Mouse (Mus musculus) neural tube, embryonic 14.5 days (tissue): ENCODE measurements at regions not wholly inside any gene's neighbourhood (a gene's known extent, or its start where the extent isn't known, plus 50 kb on each side); places are given as distances from the start of the nearest gene placed in this dataset.

Experiments used
- ATAC-seq: fragments of 200-750 bp; cut with Nextera tagmentation; 2 replicates; pipeline ENCODE4 v1.8.0; 2017; ENCODE audit warnings: low read depth, mild to moderate bottlenecking, moderate TSS enrichment, moderate library complexity
- H3K27ac ChIP-seq: fragments of 300-500 bp; sonication (generic); 2 replicates; pipeline ENCODE4 v1.5.1; 2014; ENCODE audit warnings: low read depth, mild to moderate bottlenecking, control low read depth, low read length, moderate library complexity, mixed read lengths
- H3K27me3 ChIP-seq: fragments of 300-500 bp; sonication (generic); 2 replicates; pipeline ENCODE4 v1.6.1; 2014; ENCODE audit warnings: low read length; ENCODE audit not compliant: control insufficient read depth, insufficient read depth
- H3K36me3 ChIP-seq: fragments of 300-500 bp; sonication (generic); 2 replicates; pipeline ENCODE4 v1.6.1; 2014; ENCODE audit warnings: low read length, mixed read lengths; ENCODE audit not compliant: control insufficient read depth, insufficient read depth
- H3K4me1 ChIP-seq: fragments of 300-500 bp; sonication (generic); 2 replicates; pipeline ENCODE4 v1.6.1; 2014; ENCODE audit warnings: low read length; ENCODE audit not compliant: control insufficient read depth, insufficient read depth
- H3K4me2 ChIP-seq: fragments of 300-500 bp; sonication (generic); 2 replicates; pipeline ENCODE4 v1.6.1; 2014; ENCODE audit warnings: mild to moderate bottlenecking, low read depth, low read length, control low read depth
- H3K4me3 ChIP-seq: fragments of 300-500 bp; sonication (generic); 2 replicates; pipeline ENCODE4 v1.5.1; 2014; ENCODE audit warnings: low read depth, low read length, control low read depth, mixed read lengths
- H3K9ac ChIP-seq: fragments of 300-500 bp; sonication (generic); replicated peaks from 2 replicates; pipeline ENCODE4 v1.6.1; 2014; ENCODE audit warnings: low read depth, mild to moderate bottlenecking, control low read depth, low read length, mixed read lengths
- H3K9me3 ChIP-seq: fragments of 300-500 bp; sonication (generic); 2 replicates; pipeline ENCODE4 v1.6.1; 2016; ENCODE audit warnings: low read length; ENCODE audit not compliant: control insufficient read depth
- WGBS: fragments of 180-500 bp; shearing (Covaris S2); extraction: QIAGEN DNeasy Blood & Tissue Kit; methylation state at CpG from one replicate; pipeline ENCODE4 v1.1.7; 2014; 5-methylcytosine and 5-hydroxymethylcytosine counted together

DNA sequence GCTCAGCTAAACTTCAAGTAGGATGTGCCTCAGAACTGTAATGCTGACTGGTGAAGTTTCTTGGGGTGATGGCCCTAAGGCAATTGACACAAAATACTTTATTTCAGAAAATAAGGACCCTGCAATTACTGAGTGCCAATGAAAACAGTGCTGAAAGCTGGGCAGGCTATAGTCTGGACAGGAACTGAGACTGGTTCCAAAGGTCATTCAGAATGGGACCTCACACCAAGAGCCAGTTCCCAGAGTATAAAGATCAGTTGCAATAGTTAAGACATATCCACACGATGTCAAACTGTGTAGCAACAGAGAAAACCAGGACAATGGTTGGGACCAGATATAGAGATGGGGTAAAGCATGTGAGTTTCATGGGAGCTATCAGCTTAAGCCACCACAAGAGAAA lies 409.6 kb upstream of the Mctp2 start:
- Histone ChIP-seq H3K27ac (no peak overlapping the region), H3K9me3 (no peaks in the 10 kb centered on the region), H3K4me3 (no peak overlapping the region), H3K4me2 (no peak overlapping the region), H3K36me3 (no peaks in the 10 kb centered on the region), H3K9ac (no peak overlapping the region), H3K4me1 (no peaks in the 10 kb centered on the region), H3K27me3 (no peaks in the 10 kb centered on the region)
- ATAC-seq, result no peak
- 63% methylated on average over 1 of the region's 1 CpGs for WGBS

DNA sequence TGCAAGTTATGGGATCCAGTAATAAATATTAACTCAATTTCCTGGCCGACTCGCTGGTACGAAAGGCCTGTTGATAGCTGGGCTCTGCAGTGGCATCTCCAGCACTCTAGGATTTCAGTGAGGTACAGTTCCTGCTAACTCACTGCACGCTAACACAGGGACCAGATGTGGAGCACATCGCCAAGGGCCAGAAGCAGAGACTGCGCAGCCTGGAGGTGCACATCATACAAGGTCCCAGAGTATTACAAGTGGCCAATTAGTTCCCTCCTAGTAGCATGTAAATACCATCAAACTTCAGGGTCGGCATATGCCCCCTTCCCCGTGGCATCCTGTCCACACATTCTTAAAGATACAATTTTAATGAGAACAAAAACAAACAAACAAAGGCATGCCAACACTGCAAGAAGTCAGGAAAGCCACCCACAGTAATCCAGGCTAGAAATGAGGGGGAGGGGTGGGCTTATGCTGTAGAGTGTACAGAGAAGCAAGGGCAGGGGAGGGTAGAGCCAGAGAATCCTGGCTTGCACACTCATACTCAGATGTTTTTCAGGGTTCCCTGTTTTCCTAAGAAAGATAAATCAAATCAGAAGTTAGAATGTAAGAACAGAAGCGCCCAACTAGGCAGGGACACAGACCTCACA lies 419.9 kb upstream of the Mctp2 start:
- ATAC-seq, result no peak
- Histone ChIP-seq H3K27me3 (no peaks in the 10 kb centered on the region), H3K4me3 (no peak overlapping the region), H3K4me2 (no peak overlapping the region), H3K9ac (no peak overlapping the region), H3K36me3 (no peaks in the 10 kb centered on the region), H3K4me1 (no peaks in the 10 kb centered on the region), H3K9me3 (no peaks in the 10 kb centered on the region), H3K27ac (no peak overlapping the region)
- 84% methylated on average over 9 of the region's 9 CpGs for WGBS

DNA sequence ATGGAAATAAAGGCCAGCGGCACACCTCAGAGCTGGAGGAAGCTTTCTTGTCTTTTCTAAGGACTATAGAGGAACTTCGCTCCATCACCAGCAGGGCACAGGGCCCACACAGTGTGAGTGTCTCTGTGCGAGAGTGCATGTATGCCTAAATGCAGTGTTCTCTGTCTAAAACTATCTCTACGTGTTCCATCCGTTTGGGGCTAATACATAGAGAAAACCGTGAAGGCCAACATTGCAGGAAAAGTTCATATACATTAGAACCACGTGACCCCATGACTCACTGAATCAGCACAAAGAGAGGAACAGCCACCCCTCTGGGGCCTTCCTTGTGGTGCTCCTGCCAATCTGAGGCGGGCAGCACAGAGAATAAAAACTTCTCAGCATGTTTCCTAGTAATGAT lies 431.4 kb upstream of the Mctp2 start:
- peaks cover 2% of the 10 kb centered on the region; the same call in 1 of the 2 replicates for H3K27me3 ChIP-seq
- no peak overlapping the region for H3K27ac ChIP-seq
- H3K4me2 ChIP-seq, result no peak overlapping the region
- ATAC-seq, result peak; percentile 78
- no peaks in the 10 kb centered on the region for H3K36me3 ChIP-seq
- no peak overlapping the region for H3K9ac ChIP-seq
- H3K4me3 ChIP-seq, result no peak overlapping the region
- 35% methylated on average over 8 of the region's 8 CpGs for WGBS
- H3K9me3 ChIP-seq, result no peaks in the 10 kb centered on the region
- peaks cover 17% of the 10 kb centered on the region for H3K4me1 ChIP-seq

DNA sequence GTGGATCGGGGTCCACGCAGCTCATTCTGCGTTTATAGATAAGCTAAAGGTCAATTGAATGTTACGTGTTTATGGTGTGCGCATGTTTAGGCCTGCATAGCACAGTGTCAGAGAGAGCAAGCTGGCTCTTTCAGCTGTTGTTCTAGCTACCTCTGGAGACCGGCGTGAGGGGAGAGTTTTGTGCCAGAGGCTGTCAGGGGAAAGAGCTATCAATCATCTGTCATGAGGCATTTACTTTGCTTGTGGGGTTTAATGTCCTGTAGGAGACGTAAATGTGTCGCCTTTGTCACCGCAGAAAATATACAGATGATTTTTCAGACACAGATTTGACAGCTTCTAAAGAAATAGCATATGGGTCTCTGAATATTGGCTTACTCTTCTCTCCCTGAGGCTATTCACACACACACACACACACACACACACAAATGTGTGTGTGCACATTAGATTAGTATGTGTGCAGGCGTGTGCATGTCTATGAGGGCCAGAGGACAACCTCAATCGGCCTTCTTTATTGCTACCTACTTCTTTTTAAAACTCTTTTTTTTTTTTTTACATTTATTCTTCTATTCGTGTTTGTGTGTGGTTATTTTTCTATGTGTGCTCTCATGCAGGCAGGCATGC lies 432.0 kb upstream of the Mctp2 start:
- H3K4me1 ChIP-seq, result peaks cover 17% of the 10 kb centered on the region
- no peak overlapping the region for H3K9ac ChIP-seq
- H3K9me3 ChIP-seq, result no peaks in the 10 kb centered on the region
- no peak overlapping the region for H3K27ac ChIP-seq
- 16% methylated on average over 13 of the region's 13 CpGs for WGBS
- peaks cover 2% of the 10 kb centered on the region; the same call in 1 of the 2 replicates for H3K27me3 ChIP-seq
- H3K36me3 ChIP-seq, result no peaks in the 10 kb centered on the region
- ATAC-seq, result peak; percentile 84
- H3K4me2 ChIP-seq, result peak overlapping the region; percentile 5; the same call in 1 of the 2 replicates
- no peak overlapping the region for H3K4me3 ChIP-seq

DNA sequence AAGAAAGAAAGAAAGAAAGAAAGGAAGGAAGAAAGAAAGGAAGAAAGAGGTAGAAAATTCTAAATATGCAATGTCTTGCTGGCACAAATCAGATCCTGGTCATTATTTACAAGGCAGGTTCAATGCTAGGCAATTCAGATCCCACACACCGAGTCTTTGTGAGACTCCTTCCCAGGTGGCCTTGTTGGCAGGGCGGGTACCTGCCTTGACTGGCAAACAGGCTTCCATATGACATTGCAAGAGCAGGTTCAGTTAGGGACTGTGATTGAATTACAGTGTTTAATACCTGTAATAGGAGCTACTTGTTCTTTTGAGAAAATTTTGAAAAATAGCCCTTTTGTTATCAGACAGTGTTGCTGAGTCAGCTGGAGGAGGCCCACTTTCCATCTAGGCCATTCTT lies 436.0 kb upstream of the Mctp2 start:
- Histone ChIP-seq H3K9ac (no peak overlapping the region), H3K27ac (no peak overlapping the region), H3K9me3 (no peaks in the 10 kb centered on the region), H3K4me1 (peaks cover 17% of the 10 kb centered on the region), H3K27me3 (peaks cover 2% of the 10 kb centered on the region; the same call in 1 of the 2 replicates), H3K4me2 (no peak overlapping the region), H3K36me3 (no peaks in the 10 kb centered on the region), H3K4me3 (no peak overlapping the region)
- ATAC-seq, result no peak
- WGBS, result 69% methylated on average over 2 of the region's 2 CpGs

DNA sequence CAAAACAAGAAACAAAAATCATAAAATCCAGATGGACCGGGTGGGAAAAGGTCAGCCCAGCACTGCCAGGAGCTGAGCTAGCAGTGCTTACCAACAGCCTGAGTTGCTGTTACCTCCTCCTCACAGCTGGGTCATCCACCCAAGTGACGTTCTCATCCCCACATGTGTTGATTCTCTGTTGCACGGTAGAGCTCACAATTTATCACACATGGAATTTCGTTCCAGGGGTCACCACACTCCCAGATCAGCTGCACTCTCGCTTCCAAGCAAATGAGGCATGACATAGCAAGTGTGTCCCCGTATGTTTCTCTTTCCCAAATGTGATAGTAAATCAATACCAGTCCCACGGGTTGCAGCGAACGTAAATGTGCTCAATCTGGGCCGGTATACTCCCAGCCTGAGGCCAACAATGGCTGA lies 445.1 kb upstream of the Mctp2 start:
- Histone ChIP-seq H3K4me3 (no peak overlapping the region), H3K4me2 (no peak overlapping the region), H3K4me1 (0 out of 2 replicates have a peak, but pooled peaks cover 13% of the 10 kb centered on the region), H3K27me3 (no peaks in the 10 kb centered on the region), H3K36me3 (no peaks in the 10 kb centered on the region), H3K9me3 (no peaks in the 10 kb centered on the region), H3K9ac (no peak overlapping the region), H3K27ac (peak overlapping the region; percentile 28)
- ATAC-seq, result peak; percentile 66; the same call in 1 of the 2 replicates
- 14% methylated on average over 10 of the region's 10 CpGs for WGBS

DNA sequence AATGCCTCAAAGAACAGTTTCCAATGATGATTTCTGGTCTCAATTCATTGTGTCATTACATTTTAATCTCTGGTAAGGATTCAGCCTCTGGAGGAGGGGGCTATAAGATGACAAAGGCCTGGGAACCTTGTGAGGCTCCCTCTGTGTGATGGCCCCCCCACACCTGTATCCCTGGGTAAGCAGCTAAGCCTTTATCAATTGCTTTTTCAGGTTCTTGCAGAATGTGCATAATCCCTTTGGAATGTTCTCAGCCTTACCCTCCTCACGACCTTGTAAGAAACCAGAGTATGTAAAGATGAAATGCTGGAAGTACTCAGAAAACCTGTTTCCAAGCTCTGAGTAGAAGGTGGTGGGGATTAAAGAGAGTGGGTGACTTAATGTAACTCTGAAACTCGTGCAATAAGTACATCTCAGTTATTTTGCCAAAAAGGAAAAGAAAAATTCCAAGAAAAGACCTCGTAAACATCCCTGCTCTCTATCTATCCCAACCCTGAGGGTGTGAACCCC lies 446.7 kb upstream of the Mctp2 start:
- Histone ChIP-seq H3K9me3 (no peaks in the 10 kb centered on the region), H3K4me2 (no peak overlapping the region), H3K27ac (no peak overlapping the region), H3K9ac (no peak overlapping the region), H3K36me3 (no peaks in the 10 kb centered on the region), H3K4me3 (no peak overlapping the region), H3K4me1 (0 out of 2 replicates have a peak, but pooled peaks cover 13% of the 10 kb centered on the region), H3K27me3 (no peaks in the 10 kb centered on the region)
- 69% methylated on average over 3 of the region's 3 CpGs for WGBS
- no peak for ATAC-seq

DNA sequence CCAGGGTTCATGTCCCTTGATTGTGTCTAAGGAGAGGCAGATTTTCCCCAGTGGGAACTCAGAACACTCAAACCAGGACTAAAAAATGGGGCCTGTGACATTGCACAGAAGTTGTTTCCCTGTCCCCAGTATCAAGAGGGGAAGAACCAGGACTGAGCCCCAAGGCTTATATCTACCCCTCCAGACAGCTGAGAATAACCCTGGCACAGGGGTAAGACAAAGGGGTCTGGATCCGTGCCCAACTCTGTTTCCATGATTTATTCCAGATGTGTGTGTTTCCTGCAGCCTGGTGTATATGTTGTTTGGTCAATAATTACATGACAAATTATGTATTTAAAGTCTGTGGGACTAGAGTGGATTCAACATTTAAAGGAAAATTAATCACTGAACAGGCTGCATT lies 456.3 kb upstream of the Mctp2 start:
- H3K4me3 ChIP-seq, result no peak overlapping the region
- ATAC-seq, result no peak
- 41% methylated on average over 1 of the region's 1 CpGs for whole genome bisulfite sequencing
- no peak overlapping the region for H3K4me2 ChIP-seq
- no peaks in the 10 kb centered on the region for H3K9me3 ChIP-seq
- no peaks in the 10 kb centered on the region for H3K36me3 ChIP-seq
- no peak overlapping the region for H3K27ac ChIP-seq
- H3K27me3 ChIP-seq, result no peaks in the 10 kb centered on the region
- no peaks in the 10 kb centered on the region for H3K4me1 ChIP-seq
- H3K9ac ChIP-seq, result no peak overlapping the region

DNA sequence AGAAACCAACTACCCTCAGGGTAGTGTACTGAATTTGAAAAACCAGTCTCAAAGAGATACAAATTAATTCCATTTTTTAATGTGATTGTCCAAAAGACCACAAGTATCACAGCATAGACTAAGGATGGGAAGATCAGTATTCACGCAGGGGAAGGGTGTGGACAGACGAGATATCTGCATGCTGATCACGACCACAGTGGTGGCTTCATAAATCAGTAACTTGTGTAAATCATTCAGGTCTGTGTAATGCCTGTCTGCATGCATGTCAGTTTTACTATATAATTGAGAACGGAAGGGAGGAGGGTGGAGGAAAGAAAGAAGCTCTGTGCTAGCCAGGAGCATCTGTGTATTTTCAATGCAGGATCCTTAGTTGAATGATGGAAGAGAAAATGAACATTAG lies 462.3 kb upstream of the Mctp2 start:
- Histone ChIP-seq H3K27me3 (no peaks in the 10 kb centered on the region), H3K4me2 (no peak overlapping the region), H3K4me3 (no peak overlapping the region), H3K9me3 (no peaks in the 10 kb centered on the region), H3K36me3 (no peaks in the 10 kb centered on the region), H3K9ac (no peak overlapping the region), H3K27ac (no peak overlapping the region), H3K4me1 (no peaks in the 10 kb centered on the region)
- WGBS, result 24% methylated on average over 4 of the region's 4 CpGs
- 0 out of 2 replicates have a peak, but pooled peaks have one; percentile 41 for ATAC-seq
